Mouse (Mus musculus): ENCODE results near the gene Col8a2. TPM values are rescaled to one million over a fixed set of nuclear protein-coding genes. Genes with fewer than 3 reads are reported as not detected.
A peak's percentile ranks its signal among the peaks of the same experiment; 100 is the strongest.

Gene Col8a2
- polyA plus RNA-seq, 1 experiment from 2014 or later, result 15.7 TPM

- Histone ChIP-seq H3K36me3 (replicated peaks; ENCODE audit: control insufficient read depth, insufficient read depth, low read depth, low read length) (no peaks in the 10 kb centered on the region), H3K27ac (replicated peaks; ENCODE audit: low read depth, low read length) (peak within 1 kb of the TSS; percentile 94), H3K9me3 (replicated peaks; ENCODE audit: control insufficient read depth, low read length) (no peaks in the 10 kb centered on the region), H3K4me1 (ENCODE audit: control insufficient read depth, insufficient read depth, low read length) (peaks cover 41% of the 10 kb centered on the region), H3K4me2 (ENCODE audit: low read depth, low read length) (peak within 1 kb of the TSS; percentile 94), H3K27me3 (ENCODE audit: control insufficient read depth, insufficient read depth, low read length) (no peaks in the 10 kb centered on the region), H3K4me3 (ENCODE audit: low read depth, low read length) (peak within 1 kb of the TSS; percentile 99), H3K9ac (replicated peaks; ENCODE audit: low read length) (peak within 1 kb of the TSS; percentile 99)
- DNase-seq (ENCODE audit: low spot score) (peak; percentile 85), ATAC-seq (replicated peaks; ENCODE audit: insufficient number of reproducible peaks, low FRiP score, low TSS enrichment, low read depth) (peak; percentile 71)
- WGBS, result under 1% methylated on average over 54 of the region's 59 CpGs
Observed at GRCm38 (mm10) chr4:126256131-126256791, 30.3 kb upstream of the Col8a2 start, which contains the start of gene Map7d1. Gene Map7d1, minus strand, starts transcription at chr4:126256343.

- ATAC-seq (replicated peaks; ENCODE audit: insufficient number of reproducible peaks, low FRiP score, low TSS enrichment, low read depth) (no peak), DNase-seq (ENCODE audit: low spot score) (peak; percentile 56)
- 2% methylated on average over 26 of the region's 26 CpGs for WGBS
- H3K27ac ChIP-seq (replicated peaks; ENCODE audit: low read depth, low read length), result peak overlapping the region; percentile 94
- H3K4me3 ChIP-seq (ENCODE audit: low read depth, low read length), result peak overlapping the region; percentile 99
- no peaks in the 10 kb centered on the region for H3K9me3 ChIP-seq (replicated peaks; ENCODE audit: control insufficient read depth, low read length)
- H3K4me1 ChIP-seq (ENCODE audit: control insufficient read depth, insufficient read depth, low read length), result peaks cover 39% of the 10 kb centered on the region
- peak overlapping the region; percentile 94 for H3K4me2 ChIP-seq (ENCODE audit: low read depth, low read length)
- H3K9ac ChIP-seq (replicated peaks; ENCODE audit: low read length), result peak overlapping the region; percentile 99
- no peaks in the 10 kb centered on the region for H3K27me3 ChIP-seq (ENCODE audit: control insufficient read depth, insufficient read depth, low read length)
- H3K36me3 ChIP-seq (replicated peaks; ENCODE audit: control insufficient read depth, insufficient read depth, low read depth, low read length), result no peaks in the 10 kb centered on the region
Observed at GRCm38 (mm10) chr4:126256967-126257881, 29.4 kb upstream of the Col8a2 start.

GRCm38 (mm10) chr4:126259063-126259462, 27.5 kb upstream of the Col8a2 start:
- ATAC-seq (replicated peaks; ENCODE audit: insufficient number of reproducible peaks, low FRiP score, low TSS enrichment, low read depth), result no peak
- Histone ChIP-seq H3K4me3 (ENCODE audit: low read depth, low read length) (no peak overlapping the region), H3K27me3 (ENCODE audit: control insufficient read depth, insufficient read depth, low read length) (no peaks in the 10 kb centered on the region), H3K27ac (replicated peaks; ENCODE audit: low read depth, low read length) (peak overlapping the region; percentile 91), H3K4me2 (ENCODE audit: low read depth, low read length) (peak overlapping the region; percentile 34; the same call in 1 of the 2 replicates), H3K9me3 (replicated peaks; ENCODE audit: control insufficient read depth, low read length) (no peaks in the 10 kb centered on the region), H3K9ac (replicated peaks; ENCODE audit: low read length) (peak overlapping the region; percentile 4), H3K36me3 (replicated peaks; ENCODE audit: control insufficient read depth, insufficient read depth, low read depth, low read length) (no peaks in the 10 kb centered on the region), H3K4me1 (ENCODE audit: control insufficient read depth, insufficient read depth, low read length) (peaks cover 28% of the 10 kb centered on the region)
- peak; percentile 36 for DNase-seq (ENCODE audit: low spot score)
- WGBS, result 16% methylated on average over 3 of the region's 3 CpGs

GRCm38 (mm10) chr4:126259523-126260160, 27.0 kb upstream of the Col8a2 start:
- Histone ChIP-seq H3K9ac (replicated peaks; ENCODE audit: low read length) (peak overlapping the region; percentile 50), H3K9me3 (replicated peaks; ENCODE audit: control insufficient read depth, low read length) (no peaks in the 10 kb centered on the region), H3K27me3 (ENCODE audit: control insufficient read depth, insufficient read depth, low read length) (no peaks in the 10 kb centered on the region), H3K27ac (replicated peaks; ENCODE audit: low read depth, low read length) (peak overlapping the region; percentile 91), H3K4me2 (ENCODE audit: low read depth, low read length) (peak overlapping the region; percentile 34), H3K36me3 (replicated peaks; ENCODE audit: control insufficient read depth, insufficient read depth, low read depth, low read length) (no peaks in the 10 kb centered on the region), H3K4me1 (ENCODE audit: control insufficient read depth, insufficient read depth, low read length) (peaks cover 23% of the 10 kb centered on the region), H3K4me3 (ENCODE audit: low read depth, low read length) (peak overlapping the region; percentile 7; the same call in 1 of the 2 replicates)
- 0% methylated on average over 14 of the region's 15 CpGs for WGBS
- DNase-seq (ENCODE audit: low spot score) (peak; percentile 89), ATAC-seq (replicated peaks; ENCODE audit: insufficient number of reproducible peaks, low FRiP score, low TSS enrichment, low read depth) (0 out of 2 replicates have a peak, but pooled peaks have one; percentile 15)

GRCm38 (mm10) chr4:126260520-126261201, 25.9 kb upstream of the Col8a2 start:
- Histone ChIP-seq H3K9ac (replicated peaks; ENCODE audit: low read length) (peak overlapping the region; percentile 46), H3K4me2 (ENCODE audit: low read depth, low read length) (peak overlapping the region; percentile 29), H3K4me1 (ENCODE audit: control insufficient read depth, insufficient read depth, low read length) (peaks cover 23% of the 10 kb centered on the region), H3K27ac (replicated peaks; ENCODE audit: low read depth, low read length) (peak overlapping the region; percentile 91), H3K36me3 (replicated peaks; ENCODE audit: control insufficient read depth, insufficient read depth, low read depth, low read length) (no peaks in the 10 kb centered on the region), H3K4me3 (ENCODE audit: low read depth, low read length) (0 out of 2 replicates have a peak overlapping the region, but pooled peaks have one; percentile 5), H3K27me3 (ENCODE audit: control insufficient read depth, insufficient read depth, low read length) (no peaks in the 10 kb centered on the region), H3K9me3 (replicated peaks; ENCODE audit: control insufficient read depth, low read length) (no peaks in the 10 kb centered on the region)
- ATAC-seq (replicated peaks; ENCODE audit: insufficient number of reproducible peaks, low FRiP score, low TSS enrichment, low read depth) (no peak), DNase-seq (ENCODE audit: low spot score) (peak; percentile 72)
- 3% methylated on average over 10 of the region's 10 CpGs for WGBS

GRCm38 (mm10) chr4:126261266-126261665, 25.3 kb upstream of the Col8a2 start:
- Histone ChIP-seq H3K36me3 (replicated peaks; ENCODE audit: control insufficient read depth, insufficient read depth, low read depth, low read length) (no peaks in the 10 kb centered on the region), H3K9me3 (replicated peaks; ENCODE audit: control insufficient read depth, low read length) (no peaks in the 10 kb centered on the region), H3K27ac (replicated peaks; ENCODE audit: low read depth, low read length) (peak overlapping the region; percentile 91), H3K4me3 (ENCODE audit: low read depth, low read length) (no peak overlapping the region), H3K4me2 (ENCODE audit: low read depth, low read length) (peak overlapping the region; percentile 29), H3K9ac (replicated peaks; ENCODE audit: low read length) (peak overlapping the region; percentile 44), H3K27me3 (ENCODE audit: control insufficient read depth, insufficient read depth, low read length) (no peaks in the 10 kb centered on the region), H3K4me1 (ENCODE audit: control insufficient read depth, insufficient read depth, low read length) (peaks cover 23% of the 10 kb centered on the region)
- ATAC-seq (replicated peaks; ENCODE audit: insufficient number of reproducible peaks, low FRiP score, low TSS enrichment, low read depth), result no peak
- 67% methylated on average over 6 of the region's 6 CpGs for WGBS
- DNase-seq (ENCODE audit: low spot score), result no peak

GRCm38 (mm10) chr4:126261675-126262074, 24.9 kb upstream of the Col8a2 start:
- Histone ChIP-seq H3K9me3 (replicated peaks; ENCODE audit: control insufficient read depth, low read length) (no peaks in the 10 kb centered on the region), H3K36me3 (replicated peaks; ENCODE audit: control insufficient read depth, insufficient read depth, low read depth, low read length) (no peaks in the 10 kb centered on the region), H3K27ac (replicated peaks; ENCODE audit: low read depth, low read length) (no peak overlapping the region), H3K9ac (replicated peaks; ENCODE audit: low read length) (peak overlapping the region; percentile 18; the same call in 1 of the 2 replicates), H3K27me3 (ENCODE audit: control insufficient read depth, insufficient read depth, low read length) (no peaks in the 10 kb centered on the region), H3K4me1 (ENCODE audit: control insufficient read depth, insufficient read depth, low read length) (peaks cover 23% of the 10 kb centered on the region), H3K4me2 (ENCODE audit: low read depth, low read length) (no peak overlapping the region), H3K4me3 (ENCODE audit: low read depth, low read length) (no peak overlapping the region)
- no peak for ATAC-seq (replicated peaks; ENCODE audit: insufficient number of reproducible peaks, low FRiP score, low TSS enrichment, low read depth)
- DNase-seq (ENCODE audit: low spot score), result no peak
- 49% methylated on average over 7 of the region's 7 CpGs for WGBS

All from embryonic facial prominence, embryonic 11.5 days (tissue).